Mouse (Mus musculus) embryonic facial prominence, embryonic 10.5 days (tissue): ENCODE results near the gene Vamp2. TPM values are rescaled to one million over a fixed set of nuclear protein-coding genes. Genes with fewer than 3 reads are reported as not detected.
A peak's percentile ranks its signal among the peaks of the same experiment; 100 is the strongest.

ENCODE experiments used
- DNase-seq: peaks from one replicate; pipeline ENCODE4 v3.0.0-alpha.2; 2017; ENCODE audit warnings: low spot score
- H3K27ac ChIP-seq: fragments of 300-500 bp; sonication (generic); replicated peaks from 2 replicates; pipeline ENCODE4 v1.5.1; 2016; ENCODE audit warnings: mild to moderate bottlenecking
- H3K27me3 ChIP-seq: fragments of 300-500 bp; sonication (generic); replicated peaks from 2 replicates; pipeline ENCODE4 v1.6.1; 2016; ENCODE audit warnings: low read depth, mild to moderate bottlenecking; ENCODE audit not compliant: poor library complexity, severe bottlenecking
- H3K36me3 ChIP-seq: fragments of 300-500 bp; sonication (generic); replicated peaks from 2 replicates; pipeline ENCODE4 v1.6.1; 2016; ENCODE audit warnings: mild to moderate bottlenecking, moderate library complexity
- H3K4me1 ChIP-seq: fragments of 300-500 bp; sonication (generic); 2 replicates; pipeline ENCODE4 v1.6.1; 2016
- H3K4me3 ChIP-seq: fragments of 300-500 bp; sonication (generic); 2 replicates; pipeline ENCODE4 v1.5.1; 2016; ENCODE audit warnings: mild to moderate bottlenecking, moderate library complexity
- H3K9me3 ChIP-seq: fragments of 300-500 bp; sonication (generic); 2 replicates; pipeline ENCODE4 v1.6.1; 2016; ENCODE audit warnings: mild to moderate bottlenecking
- WGBS: fragments of 180-500 bp; shearing (Covaris S2); methylation state at CpG from one replicate; pipeline ENCODE4 v1.1.7; 2016; 5-methylcytosine and 5-hydroxymethylcytosine counted together
- polyA plus RNA-seq: library from polyadenylated mRNA; unstranded; fragments of >200 nt; fragmentation: Nextera tagmentation; extraction: Ambion mirVana; gene quantifications from 2 replicates; pipeline ENCODE4 v1.2.1, GENCODE M21; 2016

Vamp2 gene
- polyA plus RNA-seq, 1 experiment from 2014 or later = 70.0 TPM

GRCm38 (mm10) chr11:69077316-69077715 is 11.0 kb upstream of the Vamp2 start:
- H3K4me1 ChIP-seq = peaks cover 25% of the 10 kb centered on the region
- 88% methylated on average over 9 of the region's 9 CpGs for WGBS
- no peaks in the 10 kb centered on the region for H3K9me3 ChIP-seq
- no peaks in the 10 kb centered on the region for H3K27me3 ChIP-seq
- no peak overlapping the region for H3K27ac ChIP-seq
- no peak overlapping the region for H3K4me3 ChIP-seq
- no peaks in the 10 kb centered on the region for H3K36me3 ChIP-seq
- DNase-seq = no peak

- Histone ChIP-seq H3K4me1 (peaks cover 20% of the 10 kb centered on the region), H3K27ac (no peak overlapping the region), H3K9me3 (no peaks in the 10 kb centered on the region), H3K36me3 (no peaks in the 10 kb centered on the region), H3K4me3 (no peak overlapping the region), H3K27me3 (no peaks in the 10 kb centered on the region)
- 74% methylated on average over 6 of the region's 6 CpGs for WGBS
- no peak for DNase-seq
Observed at GRCm38 (mm10) chr11:69078041-69078440, 10.2 kb upstream of the Vamp2 start.

GRCm38 (mm10) chr11:69078805-69079438 is 9.4 kb upstream of the Vamp2 start:
- 75% methylated on average over 5 of the region's 5 CpGs for WGBS
- no peaks in the 10 kb centered on the region for H3K36me3 ChIP-seq
- no peak for DNase-seq
- no peaks in the 10 kb centered on the region for H3K9me3 ChIP-seq
- no peaks in the 10 kb centered on the region for H3K27me3 ChIP-seq
- no peak overlapping the region for H3K27ac ChIP-seq
- H3K4me3 ChIP-seq = 0 out of 2 replicates have a peak overlapping the region, but pooled peaks have one; percentile 0
- peaks cover 19% of the 10 kb centered on the region for H3K4me1 ChIP-seq

GRCm38 (mm10) chr11:69080102-69080854 is 8.0 kb upstream of the Vamp2 start:
- no peaks in the 10 kb centered on the region for H3K36me3 ChIP-seq
- no peaks in the 10 kb centered on the region for H3K27me3 ChIP-seq
- no peak overlapping the region for H3K4me3 ChIP-seq
- peaks cover 10% of the 10 kb centered on the region; the same call in 1 of the 2 replicates for H3K4me1 ChIP-seq
- WGBS = 84% methylated on average over 15 of the region's 15 CpGs
- H3K27ac ChIP-seq = no peak overlapping the region
- no peaks in the 10 kb centered on the region for H3K9me3 ChIP-seq
- no peak for DNase-seq

- H3K4me1 ChIP-seq = peaks cover 13% of the 10 kb centered on the region
- H3K36me3 ChIP-seq = no peaks in the 10 kb centered on the region
- 90% methylated on average over 8 of the region's 8 CpGs for WGBS
- no peaks in the 10 kb centered on the region for H3K9me3 ChIP-seq
- no peaks in the 10 kb centered on the region for H3K27me3 ChIP-seq
- no peak overlapping the region for H3K27ac ChIP-seq
- H3K4me3 ChIP-seq = no peak overlapping the region
- DNase-seq = no peak
Observed at GRCm38 (mm10) chr11:69080855-69081222, 7.5 kb upstream of the Vamp2 start.

GRCm38 (mm10) chr11:69081613-69082012 is 6.7 kb upstream of the Vamp2 start:
- Histone ChIP-seq H3K4me3 (0 out of 2 replicates have a peak overlapping the region, but pooled peaks have one; percentile 25), H3K4me1 (peaks cover 14% of the 10 kb centered on the region), H3K27ac (no peak overlapping the region), H3K36me3 (no peaks in the 10 kb centered on the region), H3K27me3 (no peaks in the 10 kb centered on the region), H3K9me3 (no peaks in the 10 kb centered on the region)
- no peak for DNase-seq
- WGBS = 86% methylated on average over 7 of the region's 7 CpGs

GRCm38 (mm10) chr11:69085608-69086007 is 2.7 kb upstream of the Vamp2 start:
- no peaks in the 10 kb centered on the region for H3K27me3 ChIP-seq
- H3K4me1 ChIP-seq = peaks cover 42% of the 10 kb centered on the region
- WGBS = 63% methylated on average over 6 of the region's 6 CpGs
- peaks cover 13% of the 10 kb centered on the region for H3K36me3 ChIP-seq
- H3K9me3 ChIP-seq = no peaks in the 10 kb centered on the region
- H3K4me3 ChIP-seq = no peak overlapping the region
- DNase-seq = no peak
- no peak overlapping the region for H3K27ac ChIP-seq

- Histone ChIP-seq H3K27ac (peak overlapping the region; percentile 71; the same call in 1 of the 2 replicates), H3K9me3 (no peaks in the 10 kb centered on the region), H3K36me3 (peaks cover 20% of the 10 kb centered on the region), H3K4me1 (peaks cover 42% of the 10 kb centered on the region), H3K4me3 (no peak overlapping the region), H3K27me3 (no peaks in the 10 kb centered on the region)
- DNase-seq = no peak
- 76% methylated on average over 6 of the region's 6 CpGs for WGBS
Observed at GRCm38 (mm10) chr11:69086390-69086789, 1.9 kb upstream of the Vamp2 start.

GRCm38 (mm10) chr11:69087082-69087481 is 1.2 kb upstream of the Vamp2 start:
- no peaks in the 10 kb centered on the region for H3K27me3 ChIP-seq
- peak overlapping the region; percentile 71 for H3K27ac ChIP-seq
- no peaks in the 10 kb centered on the region for H3K9me3 ChIP-seq
- peak; percentile 44 for DNase-seq
- WGBS = 31% methylated on average over 4 of the region's 4 CpGs
- peaks cover 27% of the 10 kb centered on the region for H3K36me3 ChIP-seq
- peak overlapping the region; percentile 87; the same call in 1 of the 2 replicates for H3K4me3 ChIP-seq
- peaks cover 42% of the 10 kb centered on the region for H3K4me1 ChIP-seq

GRCm38 (mm10) chr11:69087597-69087996 is 693 bp upstream of the Vamp2 start:
- peaks cover 42% of the 10 kb centered on the region for H3K4me1 ChIP-seq
- no peaks in the 10 kb centered on the region for H3K27me3 ChIP-seq
- DNase-seq = no peak
- no peaks in the 10 kb centered on the region for H3K9me3 ChIP-seq
- 75% methylated on average over 2 of the region's 2 CpGs for WGBS
- peak overlapping the region; percentile 99 for H3K27ac ChIP-seq
- peak overlapping the region; percentile 87 for H3K4me3 ChIP-seq
- H3K36me3 ChIP-seq = peaks cover 31% of the 10 kb centered on the region

GRCm38 (mm10) chr11:69088856-69089615 is 746 bp downstream of the Vamp2 start:
- 11% methylated on average over 25 of the region's 25 CpGs for WGBS

GRCm38 (mm10) chr11:69089616-69090290 is 1.5 kb downstream of the Vamp2 start:
- H3K36me3 ChIP-seq = peaks cover 34% of the 10 kb centered on the region
- H3K4me1 ChIP-seq = peaks cover 52% of the 10 kb centered on the region
- no peaks in the 10 kb centered on the region for H3K9me3 ChIP-seq

More at GRCm38 (mm10) chr11:69088856-69089615, 746 bp downstream of the Vamp2 start:
- Histone ChIP-seq H3K4me1 (peaks cover 45% of the 10 kb centered on the region), H3K36me3 (peaks cover 34% of the 10 kb centered on the region), H3K4me3 (peak overlapping the region; percentile 87), H3K27ac (peak overlapping the region; percentile 99), H3K9me3 (no peaks in the 10 kb centered on the region), H3K27me3 (no peaks in the 10 kb centered on the region)
- DNase-seq = no peak

More at GRCm38 (mm10) chr11:69089616-69090290, 1.5 kb downstream of the Vamp2 start:
- WGBS = 91% methylated on average over 12 of the region's 12 CpGs
- peak overlapping the region; percentile 99; the same call in 1 of the 2 replicates for H3K27ac ChIP-seq
- H3K27me3 ChIP-seq = no peaks in the 10 kb centered on the region
- peak overlapping the region; percentile 87 for H3K4me3 ChIP-seq
- no peak for DNase-seq
